Mouse (Mus musculus): ENCODE results near the gene Abcc9.

- TF ChIP-seq POLR2A (IDR thresholded peaks at IDR 0.05; ENCODE audit: insufficient read depth, low read depth, low read length) (no peak), CTCF (IDR thresholded peaks at IDR 0.05; ENCODE audit: insufficient read depth, low read depth, low read length) (no peak)
Observed at GRCm38 (mm10) chr6:142614324-142614723, 87.8 kb downstream of the Abcc9 start.
